Mouse (Mus musculus) WW6 (cell line): ENCODE data around the gene Ssbp3.

Experiments used
- DNase-seq: peaks from one replicate; pipeline ENCODE4 v3.0.0-alpha.2; 2013; ENCODE audit warnings: low read depth, low spot score

Gene Ssbp3

GRCm38 (mm10) chr4:107011325-107012004 is 101.0 kb downstream of the Ssbp3 start:
- no peak for DNase-seq

- no peak for DNase-seq
Measured at GRCm38 (mm10) chr4:107012005-107012478, 101.5 kb downstream of the Ssbp3 start.

GRCm38 (mm10) chr4:107012574-107012973 is 102.1 kb downstream of the Ssbp3 start:
- DNase-seq, result no peak

- DNase-seq, result no peak
Measured at GRCm38 (mm10) chr4:107013119-107013816, 102.8 kb downstream of the Ssbp3 start.

GRCm38 (mm10) chr4:107013817-107014260 is 103.3 kb downstream of the Ssbp3 start:
- DNase-seq, result no peak

GRCm38 (mm10) chr4:107015971-107016511 is 105.5 kb downstream of the Ssbp3 start:
- DNase-seq, result no peak

- DNase-seq, result no peak
Measured at GRCm38 (mm10) chr4:107017257-107017656, 106.8 kb downstream of the Ssbp3 start.

- no peak for DNase-seq
Measured at GRCm38 (mm10) chr4:107018521-107018920, 108.0 kb downstream of the Ssbp3 start.

GRCm38 (mm10) chr4:107019027-107019426 is 108.5 kb downstream of the Ssbp3 start:
- DNase-seq, result no peak

GRCm38 (mm10) chr4:107020287-107021000 is 109.9 kb downstream of the Ssbp3 start:
- no peak for DNase-seq

GRCm38 (mm10) chr4:107021464-107021863 is 111.0 kb downstream of the Ssbp3 start:
- DNase-seq, result no peak

- DNase-seq, result no peak
Measured at GRCm38 (mm10) chr4:107024899-107025298, 114.4 kb downstream of the Ssbp3 start.

- DNase-seq, result no peak
Measured at GRCm38 (mm10) chr4:107025369-107025768, 114.9 kb downstream of the Ssbp3 start.

GRCm38 (mm10) chr4:107026451-107026850 is 116.0 kb downstream of the Ssbp3 start:
- DNase-seq, result no peak

GRCm38 (mm10) chr4:107035689-107036088 is 125.2 kb downstream of the Ssbp3 start:
- DNase-seq, result no peak

GRCm38 (mm10) chr4:107036985-107037384 is 126.5 kb downstream of the Ssbp3 start:
- no peak for DNase-seq

- no peak for DNase-seq
Measured at GRCm38 (mm10) chr4:107038303-107038702, 127.8 kb downstream of the Ssbp3 start.

GRCm38 (mm10) chr4:107039270-107039669 is 128.8 kb downstream of the Ssbp3 start:
- no peak for DNase-seq

- DNase-seq, result no peak
Measured at GRCm38 (mm10) chr4:107042304-107042703, 131.8 kb downstream of the Ssbp3 start.

GRCm38 (mm10) chr4:107045188-107045587 is 134.7 kb downstream of the Ssbp3 start:
- DNase-seq, result no peak

GRCm38 (mm10) chr4:107047806-107048205 is 137.3 kb downstream of the Ssbp3 start:
- DNase-seq, result no peak

- no peak for DNase-seq
Measured at GRCm38 (mm10) chr4:107048568-107049162, 138.2 kb downstream of the Ssbp3 start.
